Mouse (Mus musculus) olfactory bulb, adult 2 months (tissue): ENCODE measurements around the gene Vps52. TPM values are rescaled to one million over a fixed set of nuclear protein-coding genes. Genes with fewer than 3 reads are reported as not detected.

ENCODE experiments used
- H3K27ac ChIP-seq: fragments of 200-500 bp; 2 replicates; pipeline ENCODE4 v1.5.1; 2012; ENCODE audit warnings: low read depth, low read length; ENCODE audit not compliant: insufficient read depth
- H3K4me1 ChIP-seq: fragments of 200-500 bp; 2 replicates; pipeline ENCODE4 v1.6.1; 2012; ENCODE audit warnings: low read length; ENCODE audit not compliant: control insufficient read depth, insufficient read depth
- H3K4me3 ChIP-seq: fragments of 200-500 bp; 2 replicates; pipeline ENCODE4 v1.5.1; 2012; ENCODE audit warnings: mild to moderate bottlenecking, low read depth, low read length, moderate library complexity; ENCODE audit not compliant: insufficient read depth
- CTCF ChIP-seq: fragments of 200-500 bp; IDR thresholded peaks from 2 replicates; pipeline ENCODE4 v1.5.1; 2012; ENCODE audit warnings: low read depth, mild to moderate bottlenecking, low read length, moderate library complexity; ENCODE audit not compliant: insufficient read depth
- POLR2A ChIP-seq: fragments of 200-500 bp; IDR thresholded peaks from 2 replicates; pipeline ENCODE4 v1.6.1; 2012; ENCODE audit warnings: mild to moderate bottlenecking, low read depth, low read length, moderate library complexity; ENCODE audit not compliant: insufficient read depth
- WGBS: fragments of 180-500 bp; shearing (Covaris S2); methylation state at CpG from one replicate; pipeline ENCODE4 v1.1.7; 2018; 5-methylcytosine and 5-hydroxymethylcytosine counted together
- polyA plus RNA-seq: library from polyadenylated mRNA; stranded (reverse); fragments of >200 nt; gene quantifications from 2 replicates; pipeline ENCODE4 v1.2.4, GENCODE M21; 2012; ENCODE audit warnings: low replicate concordance; ENCODE audit not compliant: missing spikeins, insufficient read depth, insufficient read length

Gene Vps52
- polyA plus RNA-seq, 1 experiment, result not detected

DNA sequence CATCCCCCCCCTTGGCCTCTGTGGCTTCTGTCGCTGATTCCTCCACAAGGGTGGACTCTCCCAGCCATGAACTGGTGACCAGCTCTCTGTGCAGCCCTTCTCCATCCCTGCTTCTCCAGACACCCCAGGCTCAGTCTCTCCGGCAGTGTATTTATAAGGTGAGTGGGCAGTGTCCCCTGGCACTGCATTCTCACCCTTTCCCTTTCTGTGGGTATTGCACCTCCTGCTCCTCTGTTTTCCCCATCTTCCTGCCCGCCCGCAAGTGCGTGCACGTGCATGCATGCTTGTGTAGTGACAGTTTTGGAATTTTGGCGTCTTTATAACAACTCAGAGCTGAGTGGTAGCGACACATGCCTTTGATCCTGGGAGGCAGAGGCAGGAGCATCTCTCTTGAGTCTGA lies 41.7 kb upstream of the Vps52 start:
- no peak overlapping the region for H3K4me3 ChIP-seq
- H3K4me1 ChIP-seq, result peaks cover 31% of the 10 kb centered on the region
- WGBS, result 93% methylated on average over 8 of the region's 8 CpGs
- TF ChIP-seq CTCF (no peak), POLR2A (no peak)
- H3K27ac ChIP-seq, result no peak overlapping the region

DNA sequence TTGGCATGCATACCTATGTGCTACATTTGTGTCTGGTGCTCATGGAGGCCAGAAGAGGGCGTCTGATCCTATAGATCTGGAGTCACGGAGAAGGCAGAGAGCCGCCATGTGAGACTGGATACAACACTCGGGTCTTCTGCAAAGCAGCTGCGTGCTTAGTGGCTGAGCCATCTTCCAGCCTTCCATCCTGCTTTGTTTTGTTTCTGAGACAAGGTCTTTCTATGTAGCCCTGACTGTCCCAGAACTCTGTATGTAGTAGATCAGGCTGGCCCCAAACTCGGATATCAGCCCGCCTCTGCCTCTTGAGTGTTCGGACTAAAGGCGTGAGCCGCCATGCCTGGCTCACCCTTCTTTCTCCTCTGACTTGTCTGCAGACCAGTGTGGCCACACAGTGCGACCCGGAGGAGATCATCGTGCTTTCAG lies 40.6 kb upstream of the Vps52 start:
- peaks cover 36% of the 10 kb centered on the region for H3K4me1 ChIP-seq
- no peak overlapping the region for H3K27ac ChIP-seq
- TF ChIP-seq CTCF (no peak), POLR2A (no peak)
- 57% methylated on average over 13 of the region's 13 CpGs for WGBS
- H3K4me3 ChIP-seq, result no peak overlapping the region

DNA sequence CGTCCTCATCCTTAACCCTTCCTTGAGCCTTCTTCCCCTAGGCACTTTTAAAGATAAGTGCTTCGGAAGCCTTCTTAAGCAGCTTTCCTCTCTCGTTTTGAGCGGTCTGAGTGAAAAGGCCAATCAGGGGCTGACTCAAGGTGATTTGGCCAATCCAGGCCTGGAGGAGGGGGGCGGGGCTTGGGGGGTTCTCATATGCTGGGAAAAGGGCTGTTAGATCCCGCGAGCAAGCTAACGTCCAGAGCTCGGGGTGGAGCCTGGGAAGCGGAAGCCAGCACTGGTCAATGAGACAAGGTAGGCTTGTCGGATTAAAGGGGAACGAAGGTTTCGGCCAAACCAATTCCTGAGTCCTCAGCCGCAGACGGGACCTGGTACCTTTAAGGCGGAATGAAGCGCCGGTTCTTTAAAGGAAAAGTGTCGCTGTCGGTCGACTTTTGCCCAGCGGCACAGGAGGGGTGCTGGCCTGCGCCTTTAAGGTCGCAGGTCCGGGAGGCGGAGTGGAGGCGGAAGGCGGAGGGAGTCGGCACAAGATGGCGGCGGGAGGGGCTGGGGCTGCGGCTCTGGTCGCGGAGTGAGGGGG lies 39.9 kb upstream of the Vps52 start, which contains the start of the genes Tapbp and Zbtb22:
TSS of gene Tapbp (plus strand) at position 229 of the 580 bp plus-strand sequence.
TSS of gene Zbtb22 (plus strand) at position 234 of the 580 bp plus-strand sequence.
- peaks cover 36% of the 10 kb centered on the region for H3K4me1 ChIP-seq
- no peak for TF ChIP-seq CTCF
- no peak; the same call in 1 of the 2 replicates for TF ChIP-seq POLR2A
- WGBS, result under 1% methylated on average over 34 of the region's 34 CpGs
- peak within 1 kb of the TSS; percentile 4; the same call in 1 of the 2 replicates for H3K27ac ChIP-seq
- H3K4me3 ChIP-seq, result peak within 1 kb of the TSS; percentile 50

DNA sequence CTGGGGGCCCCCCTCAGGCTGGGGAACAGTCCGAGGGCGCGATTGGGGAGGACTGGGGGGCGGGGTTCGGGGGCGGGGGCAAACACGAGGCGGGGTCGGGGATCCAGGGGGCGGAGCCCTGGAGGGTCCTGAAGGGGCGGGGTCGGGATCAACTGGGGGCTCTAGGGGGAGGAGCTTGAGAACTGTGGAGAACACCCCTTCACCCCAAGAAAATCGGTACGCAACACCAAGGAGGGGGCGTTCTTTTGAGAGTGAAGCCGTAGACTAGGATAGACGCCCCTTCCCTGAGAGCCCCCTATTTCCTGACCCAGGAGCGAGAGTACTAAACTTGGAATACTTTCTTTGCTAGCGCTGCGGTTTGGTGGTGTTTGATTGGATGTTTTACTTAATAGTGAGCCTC lies 39.3 kb upstream of the Vps52 start:
- 1% methylated on average over 19 of the region's 20 CpGs for WGBS

DNA sequence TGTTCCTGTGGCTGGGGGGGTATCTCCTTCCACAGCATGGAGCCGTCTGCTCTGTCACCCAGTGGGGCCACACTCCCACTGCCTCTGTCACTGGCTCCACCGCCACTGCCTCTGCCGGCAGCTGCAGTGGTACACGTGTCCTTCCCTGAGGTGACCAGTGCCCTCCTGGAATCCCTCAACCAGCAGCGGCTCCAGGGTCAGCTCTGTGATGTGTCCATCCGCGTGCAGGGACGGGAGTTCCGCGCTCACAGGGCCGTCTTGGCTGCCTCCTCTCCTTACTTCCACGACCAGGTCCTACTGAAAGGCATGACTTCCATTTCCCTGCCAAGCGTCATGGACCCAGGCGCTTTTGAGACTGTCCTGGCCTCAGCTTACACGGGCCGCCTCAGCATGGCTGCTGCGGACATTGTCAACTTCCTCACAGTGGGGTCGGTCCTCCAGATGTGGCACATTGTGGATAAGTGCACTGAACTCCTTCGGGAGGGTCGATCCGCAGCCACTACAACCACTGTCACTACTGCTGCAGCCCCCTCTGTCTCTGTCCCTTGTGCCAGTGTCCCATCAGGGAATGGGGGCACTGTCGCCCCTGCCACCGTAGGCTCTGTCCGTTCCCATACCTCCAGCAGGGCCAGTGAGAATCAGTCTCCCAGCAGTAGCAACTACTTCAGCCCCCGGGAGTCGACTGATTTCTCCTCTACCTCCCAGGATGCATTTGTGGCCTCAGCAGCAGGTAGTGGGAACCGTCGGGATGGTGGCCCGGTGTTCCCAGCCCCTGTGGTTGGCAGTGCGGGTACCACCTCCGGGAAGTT lies 38.6 kb upstream of the Vps52 start:
- Histone ChIP-seq H3K4me1 (peaks cover 34% of the 10 kb centered on the region), H3K4me3 (peak overlapping the region; percentile 50; the same call in 1 of the 2 replicates), H3K27ac (no peak overlapping the region)
- TF ChIP-seq CTCF (no peak), POLR2A (no peak)
- WGBS, result 70% methylated on average over 31 of the region's 31 CpGs

More for the DNA sequence above, 39.3 kb upstream of the Vps52 start:
- Histone ChIP-seq H3K4me1 (peaks cover 37% of the 10 kb centered on the region), H3K4me3 (peak overlapping the region; percentile 50), H3K27ac (no peak overlapping the region)
- no peak for TF ChIP-seq POLR2A
- no peak for TF ChIP-seq CTCF

DNA sequence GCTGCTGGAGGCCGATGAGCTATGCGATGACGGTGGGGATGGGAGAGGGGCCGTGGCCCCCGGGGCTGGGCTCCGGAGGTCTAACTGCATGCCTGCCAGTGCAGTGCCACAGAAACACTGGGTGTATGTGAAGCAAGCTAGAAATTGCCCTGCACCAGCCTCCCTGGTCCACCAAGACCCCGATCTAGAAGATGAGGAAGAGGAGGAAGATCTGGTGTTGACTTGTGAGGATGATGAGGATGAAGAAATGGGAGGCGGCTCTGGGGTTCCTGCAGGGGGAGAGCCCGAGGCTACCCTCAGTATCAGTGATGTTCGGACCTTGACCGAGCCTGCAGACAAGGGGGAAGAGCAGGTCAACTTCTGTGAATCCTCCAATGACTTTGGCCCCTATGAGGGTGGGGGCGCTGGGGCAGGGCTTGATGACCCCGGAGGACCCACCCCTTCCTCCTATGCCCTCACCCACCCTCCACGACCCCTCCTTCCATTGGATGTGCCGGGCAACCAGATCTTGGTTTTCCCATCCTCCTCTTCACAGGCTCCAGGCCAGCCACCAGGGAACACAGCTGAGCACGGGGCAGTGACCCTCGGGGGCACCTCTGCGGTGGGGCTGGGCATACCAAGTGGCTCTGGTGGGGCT lies 37.8 kb upstream of the Vps52 start:
- H3K4me3 ChIP-seq, result no peak overlapping the region
- H3K27ac ChIP-seq, result no peak overlapping the region
- peaks cover 34% of the 10 kb centered on the region for H3K4me1 ChIP-seq
- TF ChIP-seq POLR2A, result no peak
- no peak for TF ChIP-seq CTCF
- 84% methylated on average over 18 of the region's 18 CpGs for WGBS

DNA sequence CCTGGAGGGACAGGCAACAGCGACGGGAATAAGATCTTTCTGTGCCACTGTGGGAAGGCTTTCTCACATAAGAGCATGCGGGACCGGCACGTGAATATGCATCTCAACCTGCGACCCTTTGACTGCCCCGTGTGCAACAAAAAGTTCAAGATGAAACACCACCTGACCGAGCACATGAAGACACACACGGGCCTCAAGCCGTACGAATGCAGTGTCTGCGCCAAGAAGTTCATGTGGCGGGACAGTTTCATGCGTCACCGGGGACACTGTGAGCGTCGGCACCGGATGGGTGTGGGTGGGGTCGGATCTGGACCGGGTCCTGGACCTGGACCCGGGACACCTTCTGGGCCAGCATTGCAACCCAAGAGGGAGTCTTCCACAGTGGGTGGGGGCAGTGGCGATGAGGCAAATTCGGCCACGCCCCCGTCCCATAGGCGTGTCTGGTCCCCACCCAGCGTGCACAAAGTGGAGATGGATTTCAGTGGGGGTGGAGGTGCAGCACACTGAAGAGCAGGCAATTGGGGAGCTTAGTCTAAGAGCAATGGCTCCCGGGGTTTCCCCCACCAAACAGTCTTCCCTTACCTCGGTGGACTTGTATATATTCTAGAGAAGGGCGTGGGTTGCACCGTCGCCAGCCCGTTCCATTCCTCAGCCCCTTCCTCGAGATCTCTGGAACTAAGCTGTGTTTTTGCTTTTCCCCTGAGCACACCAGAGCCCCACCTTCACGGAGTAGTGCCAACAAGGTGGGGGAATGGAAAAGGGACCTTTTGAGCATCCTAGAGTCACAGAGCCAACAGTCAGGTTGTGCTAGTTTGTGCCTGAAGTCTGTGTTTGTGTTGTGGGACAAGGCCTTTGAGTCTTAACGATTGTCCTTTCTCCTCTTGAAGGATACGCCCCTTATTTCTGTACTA lies 37.1 kb upstream of the Vps52 start:
- Histone ChIP-seq H3K4me3 (peak overlapping the region; percentile 59; the same call in 1 of the 2 replicates), H3K4me1 (peaks cover 34% of the 10 kb centered on the region), H3K27ac (no peak overlapping the region)
- WGBS, result 63% methylated on average over 37 of the region's 37 CpGs
- no peak for TF ChIP-seq CTCF
- TF ChIP-seq POLR2A, result no peak
